Mouse (Mus musculus) heart, postnatal 4 days (tissue): ENCODE data around the gene Ecd. TPM values are rescaled to one million over a fixed set of nuclear protein-coding genes. Genes with fewer than 3 reads are reported as not detected.

Experiments
- DNase-seq: peaks from one replicate; pipeline ENCODE4 v3.0.0; 2021
- total RNA-seq, 2 experiments: library from RNA; stranded (reverse); gene quantifications; 2 replicates each; pipeline ENCODE4 v1.2.3; 2021

The Ecd gene
- total RNA-seq = 10 to 100 TPM; 33.6 to 35.7 TPM

- peak; percentile 96 for DNase-seq
Measured at GRCm38 (mm10) chr14:20347991-20348541, at the start of gene Ecd, which contains the start of gene Fam149b. Gene Ecd, minus strand, starts transcription at chr14:20348121. Gene Fam149b, plus strand, starts transcription at chr14:20348162.

- no peak for DNase-seq
Measured at GRCm38 (mm10) chr14:20397220-20397619, 49.3 kb upstream of the Ecd start.

- peak; percentile 95 for DNase-seq
Measured at GRCm38 (mm10) chr14:20393205-20393913, 45.4 kb upstream of the Ecd start, which contains the start of gene Mrps16. Gene Mrps16, minus strand, starts transcription at chr14:20393634.

- DNase-seq = no peak
Measured at GRCm38 (mm10) chr14:20392326-20392725, 44.4 kb upstream of the Ecd start.

- no peak for DNase-seq
Measured at GRCm38 (mm10) chr14:20389446-20390079, 41.6 kb upstream of the Ecd start.

- DNase-seq = peak; percentile 97
Measured at GRCm38 (mm10) chr14:20388441-20389129, 40.7 kb upstream of the Ecd start, which contains the start of gene Dnajc9. Gene Dnajc9, minus strand, starts transcription at chr14:20388910.

- no peak for DNase-seq
Measured at GRCm38 (mm10) chr14:20379753-20380430, 32.0 kb upstream of the Ecd start.

GRCm38 (mm10) chr14:20379087-20379640, 31.2 kb upstream of the Ecd start:
- no peak for DNase-seq

- DNase-seq = peak; percentile 69
Measured at GRCm38 (mm10) chr14:20378313-20379061, 30.6 kb upstream of the Ecd start.

GRCm38 (mm10) chr14:20377112-20377521, 29.2 kb upstream of the Ecd start:
- DNase-seq = peak; percentile 31

GRCm38 (mm10) chr14:20371854-20372253, 23.9 kb upstream of the Ecd start:
- DNase-seq = no peak

- DNase-seq = no peak
Measured at GRCm38 (mm10) chr14:20370798-20371197, 22.9 kb upstream of the Ecd start.

- DNase-seq = no peak
Measured at GRCm38 (mm10) chr14:20368271-20368670, 20.4 kb upstream of the Ecd start.

- DNase-seq = no peak
Measured at GRCm38 (mm10) chr14:20363230-20363629, 15.3 kb upstream of the Ecd start.

GRCm38 (mm10) chr14:20347441-20347990, 405 bp downstream of the Ecd start:
- peak; percentile 11 for DNase-seq

GRCm38 (mm10) chr14:20345885-20346284, 2.0 kb downstream of the Ecd start:
- DNase-seq = no peak

- no peak for DNase-seq
Measured at GRCm38 (mm10) chr14:20340866-20341265, 7.1 kb downstream of the Ecd start.

- peak; percentile 46 for DNase-seq
Measured at GRCm38 (mm10) chr14:20340149-20340548, 7.8 kb downstream of the Ecd start.

GRCm38 (mm10) chr14:20339415-20339814, 8.5 kb downstream of the Ecd start:
- no peak for DNase-seq

- DNase-seq = no peak
Measured at GRCm38 (mm10) chr14:20331316-20331715, 16.6 kb downstream of the Ecd start.

GRCm38 (mm10) chr14:20328474-20328873, 19.4 kb downstream of the Ecd start:
- DNase-seq = no peak
